Mouse (Mus musculus): ENCODE measurements around the gene Dgcr6. TPM values are rescaled to one million over a fixed set of nuclear protein-coding genes. Genes with fewer than 3 reads are reported as not detected.
A peak's percentile ranks its signal among the peaks of the same experiment; 100 is the strongest.
"Not testable (repeated sequence)": the region's sequence is repeated elsewhere in the genome, so short reads cannot be mapped to it uniquely, and the experiment has no call there.

The Dgcr6 gene
- 170 and 172 TPM in 2 replicates for polyA plus RNA-seq (2015; fragmentation: Nextera tagmentation; extraction: Ambion mirVana)

- 0 out of 2 replicates have a peak within 1 kb of the TSS, but pooled peaks have one; percentile 48 for H3K9ac ChIP-seq
Measured at GRCm38 (mm10) chr16:18052731-18053202, at the start of gene Dgcr6. TSS of gene Dgcr6 (plus strand) at chr16:18052860.

GRCm38 (mm10) chr16:18004589-18004988 lies 48.1 kb upstream of the Dgcr6 start:
- no peak overlapping the region for H3K4me3 ChIP-seq
- H3K36me3 ChIP-seq, result no peaks in the 10 kb centered on the region
- no peak overlapping the region for H3K9ac ChIP-seq
- 64% methylated on average over 5 of the region's 5 CpGs for WGBS
- no peak overlapping the region for H3K27ac ChIP-seq (replicated peaks)
- no peaks in the 10 kb centered on the region for H3K4me1 ChIP-seq (replicated peaks)
- H3K4me2 ChIP-seq, result no peak overlapping the region
- H3K27me3 ChIP-seq, result no peaks in the 10 kb centered on the region
- no peak for ATAC-seq (ENCODE audit: low read depth)
- H3K9me3 ChIP-seq, result no peaks in the 10 kb centered on the region

More at GRCm38 (mm10) chr16:18052731-18053202, at the start of gene Dgcr6:
- no peaks in the 10 kb centered on the region for H3K9me3 ChIP-seq
- peak within 1 kb of the TSS; percentile 38; the same call in 1 of the 2 replicates for H3K27ac ChIP-seq (replicated peaks)
- peaks cover 2% of the 10 kb centered on the region; the same call in 1 of the 2 replicates for H3K27me3 ChIP-seq
- H3K4me1 ChIP-seq (replicated peaks), result peaks cover 4% of the 10 kb centered on the region
- ATAC-seq (ENCODE audit: low read depth), result peak; percentile 88
- no peak within 1 kb of the TSS for H3K4me3 ChIP-seq
- H3K4me2 ChIP-seq, result peak within 1 kb of the TSS; percentile 30
- H3K36me3 ChIP-seq, result no peaks in the 10 kb centered on the region
- WGBS, result 11% methylated on average over 11 of the region's 11 CpGs

- no peaks in the 10 kb centered on the region for H3K4me1 ChIP-seq (replicated peaks)
- no peak for ATAC-seq (ENCODE audit: low read depth)
- H3K27me3 ChIP-seq, result no peaks in the 10 kb centered on the region
- no peak overlapping the region for H3K4me3 ChIP-seq
- H3K27ac ChIP-seq (replicated peaks), result no peak overlapping the region
- no peak overlapping the region for H3K9ac ChIP-seq
- 47% methylated on average over 4 of the region's 4 CpGs for WGBS
- no peak overlapping the region for H3K4me2 ChIP-seq
- H3K36me3 ChIP-seq, result no peaks in the 10 kb centered on the region
- no peaks in the 10 kb centered on the region for H3K9me3 ChIP-seq
Measured at GRCm38 (mm10) chr16:18007083-18007482, 45.6 kb upstream of the Dgcr6 start.

- H3K36me3 ChIP-seq, result no peaks in the 10 kb centered on the region
- WGBS, result 68% methylated on average over 6 of the region's 6 CpGs
Measured at GRCm38 (mm10) chr16:18011101-18011500, 41.6 kb upstream of the Dgcr6 start.

GRCm38 (mm10) chr16:18016482-18016881 lies 36.2 kb upstream of the Dgcr6 start:
- not testable (repeated sequence) for H3K9ac ChIP-seq; H3K4me2 ChIP-seq; H3K27me3 ChIP-seq; H3K4me1 ChIP-seq (replicated peaks); H3K9me3 ChIP-seq; H3K27ac ChIP-seq (replicated peaks); ATAC-seq (ENCODE audit: low read depth); H3K4me3 ChIP-seq; H3K36me3 ChIP-seq
- 64% methylated on average over 4 of the region's 4 CpGs for WGBS

More at GRCm38 (mm10) chr16:18011101-18011500, 41.6 kb upstream of the Dgcr6 start:
- H3K9me3 ChIP-seq, result no peaks in the 10 kb centered on the region
- H3K4me2 ChIP-seq, result no peak overlapping the region
- H3K27ac ChIP-seq (replicated peaks), result no peak overlapping the region
- no peak for ATAC-seq (ENCODE audit: low read depth)
- no peaks in the 10 kb centered on the region for H3K27me3 ChIP-seq
- H3K4me3 ChIP-seq, result no peak overlapping the region
- no peak overlapping the region for H3K9ac ChIP-seq
- H3K4me1 ChIP-seq (replicated peaks), result no peaks in the 10 kb centered on the region

GRCm38 (mm10) chr16:18022780-18023557 lies 29.7 kb upstream of the Dgcr6 start:
- 73% methylated on average over 8 of the region's 8 CpGs for WGBS
- Histone ChIP-seq H3K9ac (no peak overlapping the region), H3K9me3 (no peaks in the 10 kb centered on the region)

GRCm38 (mm10) chr16:18027371-18027770 lies 25.3 kb upstream of the Dgcr6 start:
- 71% methylated on average over 2 of the region's 2 CpGs for WGBS

More at GRCm38 (mm10) chr16:18022780-18023557, 29.7 kb upstream of the Dgcr6 start:
- Histone ChIP-seq H3K27me3 (no peaks in the 10 kb centered on the region), H3K27ac (replicated peaks) (no peak overlapping the region), H3K4me3 (no peak overlapping the region), H3K4me1 (replicated peaks) (no peaks in the 10 kb centered on the region), H3K36me3 (no peaks in the 10 kb centered on the region), H3K4me2 (no peak overlapping the region)
- ATAC-seq (ENCODE audit: low read depth), result no peak

GRCm38 (mm10) chr16:18031752-18032151 lies 20.9 kb upstream of the Dgcr6 start:
- Histone ChIP-seq H3K4me1 (replicated peaks) (no peaks in the 10 kb centered on the region), H3K4me3 (no peak overlapping the region), H3K27ac (replicated peaks) (no peak overlapping the region), H3K9ac (no peak overlapping the region), H3K27me3 (no peaks in the 10 kb centered on the region), H3K36me3 (no peaks in the 10 kb centered on the region), H3K9me3 (no peaks in the 10 kb centered on the region), H3K4me2 (no peak overlapping the region)
- ATAC-seq (ENCODE audit: low read depth), result no peak
- 52% methylated on average over 2 of the region's 2 CpGs for WGBS

More at GRCm38 (mm10) chr16:18027371-18027770, 25.3 kb upstream of the Dgcr6 start:
- Histone ChIP-seq H3K36me3 (no peaks in the 10 kb centered on the region), H3K4me2 (no peak overlapping the region), H3K9ac (no peak overlapping the region), H3K4me3 (no peak overlapping the region), H3K27me3 (no peaks in the 10 kb centered on the region), H3K9me3 (no peaks in the 10 kb centered on the region), H3K27ac (replicated peaks) (no peak overlapping the region), H3K4me1 (replicated peaks) (no peaks in the 10 kb centered on the region)
- ATAC-seq (ENCODE audit: low read depth), result no peak

- Histone ChIP-seq H3K4me1 (replicated peaks) (no peaks in the 10 kb centered on the region), H3K4me3 (no peak overlapping the region), H3K4me2 (no peak overlapping the region), H3K27me3 (peaks cover 5% of the 10 kb centered on the region; the same call in 1 of the 2 replicates), H3K27ac (replicated peaks) (no peak overlapping the region), H3K36me3 (no peaks in the 10 kb centered on the region), H3K9ac (no peak overlapping the region), H3K9me3 (no peaks in the 10 kb centered on the region)
- ATAC-seq (ENCODE audit: low read depth), result no peak
- WGBS, result 80% methylated on average over 4 of the region's 4 CpGs
Measured at GRCm38 (mm10) chr16:18033289-18033688, 19.4 kb upstream of the Dgcr6 start.

GRCm38 (mm10) chr16:18034286-18034685 lies 18.4 kb upstream of the Dgcr6 start:
- no peak for ATAC-seq (ENCODE audit: low read depth)
- 74% methylated on average over 4 of the region's 4 CpGs for WGBS

GRCm38 (mm10) chr16:18036425-18036955 lies 16.2 kb upstream of the Dgcr6 start:
- Histone ChIP-seq H3K9me3 (no peaks in the 10 kb centered on the region), H3K27ac (replicated peaks) (no peak overlapping the region), H3K9ac (no peak overlapping the region), H3K4me3 (no peak overlapping the region), H3K4me2 (no peak overlapping the region), H3K4me1 (replicated peaks) (no peaks in the 10 kb centered on the region), H3K27me3 (peaks cover 12% of the 10 kb centered on the region; the same call in 1 of the 2 replicates), H3K36me3 (no peaks in the 10 kb centered on the region)
- 16% methylated on average over 16 of the region's 16 CpGs for WGBS
- 0 out of 2 replicates have a peak, but pooled peaks have one; percentile 40 for ATAC-seq (ENCODE audit: low read depth)

More at GRCm38 (mm10) chr16:18034286-18034685, 18.4 kb upstream of the Dgcr6 start:
- no peak overlapping the region for H3K27ac ChIP-seq (replicated peaks)
- no peak overlapping the region for H3K9ac ChIP-seq
- H3K27me3 ChIP-seq, result peaks cover 5% of the 10 kb centered on the region; the same call in 1 of the 2 replicates
- no peak overlapping the region for H3K4me3 ChIP-seq
- H3K4me1 ChIP-seq (replicated peaks), result no peaks in the 10 kb centered on the region
- no peaks in the 10 kb centered on the region for H3K9me3 ChIP-seq
- H3K4me2 ChIP-seq, result no peak overlapping the region
- H3K36me3 ChIP-seq, result no peaks in the 10 kb centered on the region

GRCm38 (mm10) chr16:18037025-18037424 lies 15.6 kb upstream of the Dgcr6 start:
- H3K36me3 ChIP-seq, result no peaks in the 10 kb centered on the region
- H3K4me3 ChIP-seq, result no peak overlapping the region
- H3K27me3 ChIP-seq, result peaks cover 12% of the 10 kb centered on the region; the same call in 1 of the 2 replicates
- ATAC-seq (ENCODE audit: low read depth), result no peak
- H3K27ac ChIP-seq (replicated peaks), result no peak overlapping the region
- H3K9me3 ChIP-seq, result no peaks in the 10 kb centered on the region
- no peak overlapping the region for H3K9ac ChIP-seq
- no peak overlapping the region for H3K4me2 ChIP-seq
- H3K4me1 ChIP-seq (replicated peaks), result no peaks in the 10 kb centered on the region
- 56% methylated on average over 9 of the region's 9 CpGs for WGBS

Data from neural tube, embryonic 13.5 days (tissue).